Mouse (Mus musculus): Measurements from ENCODE around the gene Elf5.

GRCm38 (mm10) chr2:103457628-103458027 is 46.1 kb downstream of the Elf5 start:
- no peak for TF ChIP-seq POLR2A (IDR thresholded peaks at IDR 0.05; ENCODE audit: extremely low read depth, insufficient read depth, low read length)
- no peak for TF ChIP-seq CTCF (IDR thresholded peaks at IDR 0.05; ENCODE audit: low read depth, low read length)

All from liver, adult 2 months (tissue).